Mouse (Mus musculus): ENCODE measurements around the gene Tmem200c.

Gene Tmem200c

GRCm38 (mm10) chr17:68826323-68826722 is at the start of gene Tmem200c:
Gene Tmem200c, plus strand, starts transcription at chr17:68826623.
- POLR2A ChIA-PET = no interaction called here
- CTCF ChIA-PET = no interaction called here

GRCm38 (mm10) chr17:68793741-68794140 is 32.7 kb upstream of the Tmem200c start:
- ChIA-PET CTCF (no interaction called here), POLR2A (no interaction called here)

GRCm38 (mm10) chr17:68836655-68837012 is 10.2 kb downstream of the Tmem200c start:
- POLR2A ChIA-PET = no interaction called here
- CTCF ChIA-PET = no interaction called here

DNA sequence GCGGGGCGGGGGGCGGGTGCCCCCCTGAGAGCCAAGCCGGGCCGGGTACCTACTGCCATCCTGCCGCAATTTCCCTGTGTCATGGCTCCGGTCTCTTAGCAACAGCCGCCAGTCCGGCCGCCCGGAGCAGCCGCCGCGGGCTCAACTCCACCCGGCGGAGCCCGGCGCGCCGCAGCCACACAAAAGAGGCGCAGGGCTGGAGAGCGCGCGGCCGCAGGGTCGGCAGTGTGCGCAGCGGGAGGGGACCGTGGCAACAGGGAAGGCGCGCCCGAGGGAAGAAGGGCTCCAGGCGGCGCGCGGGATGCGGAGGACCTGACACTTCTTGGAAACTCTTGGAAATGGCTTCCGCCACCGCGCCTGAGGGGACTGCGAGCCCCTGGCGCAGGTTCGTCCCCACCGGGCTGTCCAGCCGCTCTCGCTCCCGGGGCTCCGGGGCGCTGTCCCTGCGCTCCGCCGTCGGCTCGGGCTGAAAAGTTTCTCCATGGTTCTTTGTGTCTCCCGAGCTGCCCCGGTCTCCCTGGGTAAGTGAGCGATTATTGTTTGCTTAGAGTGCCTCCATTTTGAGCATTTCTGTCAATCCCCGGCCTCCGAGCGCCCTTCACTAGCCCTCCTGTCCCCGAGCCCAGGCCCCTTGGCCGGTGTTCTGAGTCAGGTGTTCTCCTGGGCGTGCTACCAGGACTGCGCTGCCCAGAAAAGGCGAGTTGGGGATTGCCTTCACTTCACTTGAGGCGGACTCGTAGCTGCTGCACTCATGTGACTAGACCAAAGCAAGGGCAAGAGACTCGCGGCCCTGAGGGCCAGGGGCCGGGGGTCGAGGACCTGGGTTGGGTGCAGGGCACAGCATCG is 10.8 kb downstream of the Tmem200c start:
- ChIA-PET POLR2A (interaction anchor here in 1 of 4 experiments (0.9 kb wide), 1 partner anchor 245 kb away, joined by 3 read pairs; no protein-coding TSS in a partner anchor), CTCF (no interaction called here)

- ChIA-PET CTCF (no interaction called here), POLR2A (interaction anchor here in 2 of 4 experiments (0.7 to 0.9 kb wide), 4 partner anchors 245 to 967 kb away, joined by 3 to 4 read pairs (median 3); no protein-coding TSS in a partner anchor)
These were observed 11.4 kb downstream of the Tmem200c start for GRCm38 (mm10) chr17:68837859-68838194.

GRCm38 (mm10) chr17:68839888-68840571 is 13.6 kb downstream of the Tmem200c start:
- POLR2A ChIA-PET = interaction anchor here in 1 of 4 experiments (0.6 kb wide), 1 partner anchor 555 kb away, joined by 3 read pairs; no protein-coding TSS in a partner anchor
- CTCF ChIA-PET = interaction anchor here in 2 of 4 experiments (0.6 kb wide), 2 partner anchors 176 to 818 kb away, joined by 5 to 6 read pairs; no protein-coding TSS in a partner anchor

DNA sequence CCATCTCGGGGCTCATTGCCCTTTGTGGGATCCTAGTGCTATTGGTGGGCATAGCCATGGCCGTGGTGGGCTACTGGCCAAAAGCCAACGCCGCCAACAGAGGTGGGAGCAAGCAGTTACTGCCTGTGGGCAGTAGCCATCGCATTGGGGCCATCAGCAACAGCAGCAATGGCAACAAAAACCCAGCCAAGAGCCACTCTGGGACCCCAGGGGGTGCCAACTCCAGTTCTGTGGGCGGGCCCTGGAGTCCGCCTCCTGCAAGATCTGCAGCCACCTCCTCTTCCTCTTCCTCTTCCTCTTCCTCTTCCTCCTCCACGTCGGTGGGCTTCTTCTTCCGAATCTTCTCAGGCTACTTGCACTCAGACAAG is 14.1 kb downstream of the Tmem200c start:
- POLR2A ChIA-PET = no interaction called here
- CTCF ChIA-PET = interaction anchor here in 2 of 4 experiments (0.6 to 1.0 kb wide), 2 partner anchors 12 to 818 kb away, joined by 3 to 5 read pairs; no protein-coding TSS in a partner anchor

DNA sequence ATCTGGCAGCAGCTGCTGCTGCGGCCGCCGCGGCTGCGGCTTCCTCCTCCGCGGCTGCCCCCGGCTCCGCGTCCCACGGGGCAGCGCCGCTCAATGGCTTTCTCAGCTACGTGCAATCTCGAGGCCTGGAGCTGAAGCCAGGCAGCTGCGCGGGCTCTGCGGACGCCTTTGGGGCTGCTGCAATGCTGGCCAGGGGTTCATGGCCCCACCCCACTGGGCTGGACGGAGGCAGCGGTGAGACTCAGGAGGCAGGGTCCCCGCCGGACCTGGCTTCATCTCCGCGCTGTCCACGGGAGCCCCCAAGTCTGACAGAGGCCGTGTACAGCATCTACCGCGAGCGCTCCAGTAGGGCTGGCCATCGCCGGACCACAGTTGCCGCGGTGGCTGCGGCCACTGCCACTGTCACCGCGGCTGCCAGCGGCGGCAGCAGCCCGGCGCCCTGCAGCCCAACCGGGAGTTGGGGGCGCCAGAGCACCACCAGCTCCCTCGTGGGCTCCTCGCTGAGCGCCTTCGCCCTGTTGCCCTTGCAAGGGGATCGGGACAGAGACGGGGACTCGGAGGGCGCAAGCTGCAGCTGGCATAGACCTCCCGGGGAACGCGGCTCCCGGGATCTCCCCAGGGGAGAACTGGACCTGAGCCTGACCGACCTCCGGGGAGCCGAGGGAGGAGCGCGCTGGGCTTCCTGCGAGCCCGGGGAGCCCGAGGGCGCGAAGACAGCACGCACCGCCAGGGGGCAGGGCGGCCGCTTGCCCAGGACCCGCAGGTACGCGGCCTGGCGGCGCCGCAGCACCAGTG is 14.9 kb downstream of the Tmem200c start:
- ChIA-PET POLR2A (no interaction called here), CTCF (interaction anchor here in 3 of 4 experiments (0.5 to 1.0 kb wide), 5 partner anchors 11 to 646 kb away, joined by 3 read pairs; no protein-coding TSS in a partner anchor)

- CTCF ChIA-PET = interaction anchor here in 1 of 4 experiments (0.7 kb wide), 1 partner anchor 647 kb away, joined by 3 read pairs; no protein-coding TSS in a partner anchor
These were observed 15.4 kb downstream of the Tmem200c start for GRCm38 (mm10) chr17:68841892-68842252.

DNA sequence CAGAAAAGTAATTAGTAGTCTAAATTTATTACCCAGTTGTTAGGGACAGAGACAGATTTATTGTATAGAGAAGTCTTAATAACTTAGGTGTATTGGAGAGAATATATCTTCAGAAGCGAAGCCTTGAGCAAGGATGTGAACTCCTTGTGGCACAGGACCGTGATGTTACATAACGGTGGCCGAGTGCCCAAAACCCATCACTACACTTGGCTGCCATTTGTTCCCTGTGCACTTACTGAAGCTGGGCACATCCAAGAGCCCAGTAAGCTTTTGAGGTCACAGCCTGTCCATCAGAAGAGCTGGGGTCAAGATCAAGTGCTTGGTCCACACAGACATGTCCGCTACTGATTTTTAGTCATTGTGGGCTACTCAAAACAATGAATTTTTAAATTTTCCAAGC is 19.5 kb downstream of the Tmem200c start:
- POLR2A ChIA-PET = no interaction called here
- CTCF ChIA-PET = no interaction called here

More at GRCm38 (mm10) chr17:68841892-68842252, 15.4 kb downstream of the Tmem200c start:
- POLR2A ChIA-PET = no interaction called here

GRCm38 (mm10) chr17:68848739-68849138 is 22.3 kb downstream of the Tmem200c start:
- POLR2A ChIA-PET = no interaction called here
- CTCF ChIA-PET = no interaction called here

DNA sequence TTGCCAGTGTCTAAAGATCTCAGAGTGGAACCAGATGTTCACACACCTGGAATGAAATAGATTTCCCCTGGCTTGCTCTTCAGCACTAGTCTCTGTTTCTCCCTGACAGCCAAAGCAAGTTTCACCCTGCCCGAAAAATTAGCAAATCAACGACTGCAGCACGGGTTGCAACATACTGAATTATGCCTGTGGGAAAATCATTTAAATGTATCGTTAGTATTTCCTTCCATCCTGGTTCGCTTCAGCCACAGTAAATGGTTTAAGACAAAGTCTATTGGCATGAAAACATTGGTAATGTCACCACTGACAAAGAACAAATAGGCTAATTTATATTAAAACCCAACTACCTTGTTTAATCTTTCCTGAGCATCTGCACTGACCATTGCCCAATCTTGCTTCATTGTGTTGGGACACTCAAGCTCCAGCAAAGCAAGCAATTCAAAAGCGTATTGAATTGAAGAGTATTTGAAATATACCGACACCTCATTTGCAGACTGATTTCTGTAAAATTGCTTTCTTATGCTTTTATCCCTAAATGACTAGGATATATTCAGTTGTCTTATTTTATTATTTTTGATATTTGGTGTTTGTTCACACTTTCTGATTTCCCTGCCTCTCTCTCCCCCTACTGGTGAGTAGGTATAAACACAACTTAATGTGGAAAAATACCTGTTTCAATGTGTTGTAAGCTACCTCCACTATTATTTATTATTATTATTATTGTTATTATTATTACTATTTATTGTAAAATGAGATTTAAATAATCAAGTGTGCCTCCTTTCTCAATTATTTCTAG is 25.9 kb downstream of the Tmem200c start:
- CTCF ChIA-PET = interaction anchor here in 3 of 4 experiments (0.5 to 1.3 kb wide), 7 partner anchors 11 to 959 kb away, joined by 3 to 8 read pairs (median 3); no protein-coding TSS in a partner anchor
- POLR2A ChIA-PET = no interaction called here

GRCm38 (mm10) chr17:68864175-68864574 is 37.8 kb downstream of the Tmem200c start:
- ChIA-PET CTCF (no interaction called here), POLR2A (no interaction called here)

- ChIA-PET POLR2A (interaction anchor here in 1 of 4 experiments (0.5 kb wide), 1 partner anchor 216 kb away, joined by 3 read pairs; no protein-coding TSS in a partner anchor), CTCF (interaction anchor here in 2 of 4 experiments (0.7 to 1.1 kb wide), 2 partner anchors 584 to 1089 kb away, joined by 3 read pairs; no protein-coding TSS in a partner anchor)
These were observed 42.0 kb downstream of the Tmem200c start for GRCm38 (mm10) chr17:68868439-68868838.

GRCm38 (mm10) chr17:68874021-68874420 is 47.6 kb downstream of the Tmem200c start:
- CTCF ChIA-PET = no interaction called here
- POLR2A ChIA-PET = no interaction called here

- CTCF ChIA-PET = no interaction called here
These were observed 48.8 kb downstream of the Tmem200c start for GRCm38 (mm10) chr17:68875251-68875650.

GRCm38 (mm10) chr17:68875917-68876495 is 49.6 kb downstream of the Tmem200c start:
- POLR2A ChIA-PET = no interaction called here
- CTCF ChIA-PET = no interaction called here

More at GRCm38 (mm10) chr17:68875251-68875650, 48.8 kb downstream of the Tmem200c start:
- POLR2A ChIA-PET = no interaction called here

DNA sequence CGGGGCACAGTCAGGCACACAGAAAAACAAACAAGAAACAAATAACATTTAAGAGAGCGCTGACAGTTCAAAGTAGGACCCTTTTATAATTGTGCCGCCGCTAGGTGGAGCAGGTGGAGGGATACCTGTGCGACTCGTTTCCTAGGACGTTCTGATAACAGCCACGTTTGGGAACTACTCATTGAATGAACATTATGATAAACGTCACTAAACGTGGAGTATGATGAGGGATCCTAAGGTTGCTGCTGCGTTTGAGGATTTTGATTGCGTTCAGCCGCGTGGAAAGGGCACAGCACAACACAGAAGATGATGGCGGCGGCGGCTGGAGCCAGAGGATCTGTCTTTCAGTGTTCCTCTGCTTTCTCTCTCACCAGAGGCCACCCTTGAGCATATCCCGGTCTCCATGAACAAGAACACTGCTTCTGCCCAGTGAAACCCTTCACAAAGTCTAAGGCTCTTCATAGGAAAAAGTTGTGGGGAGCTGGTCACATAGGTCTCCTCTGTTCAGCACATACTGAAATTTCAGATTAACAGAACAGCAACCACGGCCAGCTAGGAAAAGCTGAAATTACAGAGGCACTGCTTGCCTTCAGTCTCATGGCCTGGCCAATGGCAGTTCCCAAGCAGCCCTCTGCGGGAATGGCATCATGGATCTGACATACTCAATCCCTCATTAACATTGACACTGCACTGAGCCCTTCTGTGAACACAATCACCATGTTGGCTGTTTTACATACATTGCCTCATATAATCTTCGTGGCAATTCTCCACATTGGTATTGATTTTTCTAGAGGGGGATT is 55.5 kb downstream of the Tmem200c start:
- ChIA-PET CTCF (interaction anchor here in 3 of 4 experiments (0.6 to 2.4 kb wide), 6 partner anchors 10 to 346 kb away, joined by 3 to 9 read pairs (median 4); no protein-coding TSS in a partner anchor), POLR2A (no interaction called here)
